Mouse (Mus musculus) layer of hippocampus, postnatal 10 days (tissue): Measurements from ENCODE around the gene Lpp. TPM values are rescaled to one million over a fixed set of nuclear protein-coding genes. Genes with fewer than 3 reads are reported as not detected.

Experiments used
- DNase-seq, 2 experiments: peaks; one replicate each; pipeline ENCODE4 v3.0.0; 2021; ENCODE audit warnings: low spot score in 2 of 2
- long read RNA-seq: library from polyadenylated mRNA; stranded (forward); transcript quantifications from one replicate; pipeline ENCODE4 v2.0.0, GENCODE M21; 2023
- total RNA-seq, 2 experiments: library from RNA; stranded (reverse); gene quantifications; 2 replicates each; pipeline ENCODE4 v1.2.3; 2021

Lpp gene
- 10 to 100 TPM; 10.9 to 11.2 TPM for total RNA-seq
- long read RNA-seq, full-length matches to known transcripts, result 2 of 7 reads
- long read RNA-seq, partial matches to known transcripts, result 1 of 7 reads
- long read RNA-seq, other reads (novel, unspliced or antisense), result 4 of 7 reads

DNA sequence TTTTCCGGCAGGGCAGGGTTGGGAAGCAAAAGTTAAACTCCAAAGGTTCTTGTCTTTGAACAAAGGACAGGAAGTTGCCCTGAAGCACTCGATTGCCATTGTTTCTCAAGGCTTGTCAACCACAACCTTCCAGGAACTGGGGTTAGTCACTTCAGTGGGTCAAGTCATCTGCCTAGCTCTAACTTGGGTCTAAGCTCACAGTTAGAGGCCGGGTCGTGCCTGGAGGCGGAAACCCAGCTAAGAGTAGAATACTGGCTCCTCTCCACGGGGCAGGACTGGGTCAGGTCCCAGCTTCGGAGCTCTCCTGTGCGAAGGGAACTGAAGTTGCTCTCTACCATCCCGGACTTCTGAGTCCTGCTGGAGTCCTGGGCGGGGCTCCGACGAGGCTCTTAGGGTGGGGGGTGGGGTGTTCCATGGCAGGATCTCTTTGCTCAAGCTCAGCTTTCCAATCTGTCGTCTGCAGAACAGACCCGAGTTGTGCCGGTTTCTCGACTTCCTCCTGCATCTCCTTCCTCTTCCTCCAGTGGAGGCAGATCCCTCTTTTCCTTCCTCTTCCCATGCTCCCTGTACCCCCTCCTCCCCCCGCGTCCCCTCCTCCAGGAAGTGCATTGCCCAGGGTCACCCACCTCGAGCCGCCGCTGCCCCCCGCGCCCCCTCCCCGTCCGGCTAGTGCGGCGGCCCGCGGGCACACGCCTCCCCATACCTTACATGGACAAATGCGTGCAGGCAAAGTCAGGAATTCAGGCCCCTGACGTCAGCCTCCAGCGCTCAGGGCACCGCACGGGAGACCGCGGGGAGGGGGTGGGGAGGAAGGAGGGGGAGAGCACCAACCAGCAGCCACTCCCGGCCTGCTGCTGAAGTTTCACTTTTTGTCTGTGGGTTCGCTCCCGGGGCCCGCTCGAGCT lies at the start of gene Lpp:
Gene Lpp, plus strand, starts transcription at position 857 of the 905 bp plus-strand sequence.
- DNase-seq, result peak; percentile 52 to 65

DNA sequence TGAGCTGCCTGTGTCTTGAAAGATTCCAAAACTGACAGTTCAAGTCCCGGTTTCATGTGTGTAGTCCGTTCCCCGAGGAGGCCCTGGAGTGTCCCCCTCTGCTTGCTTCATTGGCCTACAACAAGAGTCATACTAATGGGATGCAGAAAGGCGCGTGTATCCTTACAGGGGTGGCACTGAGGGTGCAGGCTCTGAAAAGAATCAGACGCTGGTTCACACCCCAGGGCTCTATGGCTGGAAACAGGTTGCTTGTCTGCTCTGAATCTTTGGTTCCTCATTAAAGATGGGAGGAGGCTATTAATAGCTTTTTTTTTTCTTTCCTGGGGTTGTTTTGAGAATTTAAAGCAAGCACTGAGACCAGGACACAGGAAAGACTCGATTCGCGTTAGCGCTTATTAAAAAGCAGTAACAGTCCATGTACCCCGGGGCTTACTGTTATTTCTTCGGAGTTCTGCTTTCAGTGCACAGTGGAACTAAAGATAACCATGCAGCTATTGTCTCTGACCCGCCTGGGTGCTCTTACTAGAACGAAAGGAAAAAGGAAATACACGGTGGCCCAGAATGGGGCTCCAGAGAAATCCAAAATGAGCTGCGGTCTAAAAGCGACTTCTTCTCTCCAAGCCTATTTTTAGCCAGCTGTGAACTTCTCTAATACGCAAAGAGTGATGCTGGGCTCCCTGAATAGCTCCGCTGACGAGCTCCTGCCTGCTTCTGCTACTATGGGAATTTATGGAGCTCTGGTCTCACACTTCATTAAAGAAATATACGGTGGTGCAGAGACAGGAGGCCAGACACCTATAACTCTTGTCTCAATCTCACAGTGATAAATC lies 45.5 kb upstream of the Lpp start:
- peak in 1 of 2 experiments; percentile 22 for DNase-seq

DNA sequence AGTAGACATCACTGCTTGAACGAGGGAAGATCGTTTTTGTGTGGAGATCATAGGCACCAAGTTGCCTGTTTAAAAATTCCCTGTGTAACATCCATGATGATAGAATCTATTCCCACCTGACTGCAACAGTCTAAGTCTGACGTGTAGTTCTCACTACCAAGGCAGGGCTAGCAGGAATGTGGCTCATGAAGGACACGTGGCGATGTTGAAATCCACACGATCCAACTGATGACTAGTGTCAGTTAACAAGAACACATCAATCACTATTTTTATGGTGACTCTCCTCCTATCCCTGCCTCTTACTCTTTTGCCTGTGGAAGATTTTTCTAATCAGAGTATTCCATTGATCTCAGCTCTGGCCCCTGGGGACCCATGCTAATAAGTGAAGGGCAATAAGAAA lies 43.0 kb upstream of the Lpp start:
- DNase-seq, result no peak

DNA sequence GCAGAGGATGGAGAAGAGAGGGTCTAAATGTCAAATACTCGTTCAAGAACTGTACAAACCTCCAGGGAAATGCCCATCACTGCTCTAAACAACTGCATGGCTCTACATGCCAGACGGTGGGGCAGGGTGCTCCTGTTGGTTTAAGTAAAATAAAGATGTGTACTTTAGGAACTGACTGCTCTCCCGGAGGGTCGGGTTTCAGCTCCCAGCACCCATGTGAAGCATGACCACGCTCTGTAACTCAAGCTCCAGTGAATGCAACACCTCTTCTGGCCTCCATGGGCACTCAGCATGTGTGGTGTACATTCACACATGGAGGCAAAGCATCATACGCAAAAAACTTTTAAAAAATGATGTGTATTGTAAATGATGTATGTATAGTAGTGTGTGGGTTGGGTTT lies 42.6 kb upstream of the Lpp start:
- no peak for DNase-seq

DNA sequence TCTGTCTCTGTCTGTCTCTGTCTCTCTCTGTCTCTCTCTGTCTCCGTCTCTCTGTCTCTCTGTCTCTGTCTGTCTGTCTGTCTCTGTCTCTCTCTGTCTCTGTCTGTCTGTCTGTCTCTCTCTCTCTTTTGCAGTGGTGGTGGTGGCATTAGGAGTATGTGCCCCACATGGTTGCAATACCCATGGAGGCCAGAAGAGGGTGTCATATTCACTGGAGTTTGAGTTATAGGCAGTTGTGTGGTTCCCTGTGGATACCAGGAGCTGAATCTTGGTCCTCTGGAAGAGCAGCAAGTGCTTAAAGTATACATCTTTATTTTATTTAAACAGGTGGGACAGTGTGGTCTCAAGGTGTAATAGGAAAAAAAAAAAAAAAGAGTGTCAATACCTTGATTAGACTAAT lies 41.5 kb upstream of the Lpp start:
- DNase-seq, result no peak

DNA sequence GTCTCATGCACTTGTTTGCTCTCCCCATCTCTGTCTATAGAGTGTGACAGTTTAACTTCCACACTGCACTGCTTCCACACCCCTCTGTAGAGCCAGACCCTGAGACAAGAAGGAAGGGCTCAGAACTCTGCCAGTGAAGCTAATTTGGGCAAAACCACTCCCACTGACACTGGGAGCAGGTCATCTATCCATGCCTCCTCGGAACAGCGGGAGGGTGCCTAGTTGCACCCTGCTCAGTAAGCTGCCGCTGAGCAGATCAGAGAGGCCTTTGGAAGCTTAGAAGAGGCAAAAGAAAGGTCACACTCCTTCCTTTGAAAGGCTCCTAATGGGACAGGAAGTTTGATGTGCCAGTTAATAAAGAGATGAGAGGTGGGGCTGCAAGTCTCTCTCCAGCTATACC lies 39.5 kb upstream of the Lpp start:
- DNase-seq, result no peak

DNA sequence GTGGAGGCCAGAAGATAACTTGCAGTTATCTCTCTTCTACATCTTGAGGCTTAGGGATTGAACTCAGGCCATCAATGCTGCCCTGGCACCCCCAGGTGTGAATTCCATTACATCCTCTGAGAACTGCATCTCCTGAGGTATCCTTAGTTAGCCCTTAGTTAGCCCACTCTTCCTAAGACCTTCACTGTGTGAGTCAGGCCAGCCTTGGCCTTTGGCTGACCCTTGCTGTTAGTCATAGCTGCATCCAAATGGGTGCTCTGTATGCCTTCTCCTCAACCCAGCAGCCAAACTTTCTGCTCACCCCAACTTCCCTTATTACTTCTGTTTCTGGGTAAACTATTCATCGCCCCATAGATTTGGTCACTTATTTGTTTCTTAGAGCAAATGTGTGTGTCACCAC lies 31.6 kb upstream of the Lpp start:
- no peak for DNase-seq

DNA sequence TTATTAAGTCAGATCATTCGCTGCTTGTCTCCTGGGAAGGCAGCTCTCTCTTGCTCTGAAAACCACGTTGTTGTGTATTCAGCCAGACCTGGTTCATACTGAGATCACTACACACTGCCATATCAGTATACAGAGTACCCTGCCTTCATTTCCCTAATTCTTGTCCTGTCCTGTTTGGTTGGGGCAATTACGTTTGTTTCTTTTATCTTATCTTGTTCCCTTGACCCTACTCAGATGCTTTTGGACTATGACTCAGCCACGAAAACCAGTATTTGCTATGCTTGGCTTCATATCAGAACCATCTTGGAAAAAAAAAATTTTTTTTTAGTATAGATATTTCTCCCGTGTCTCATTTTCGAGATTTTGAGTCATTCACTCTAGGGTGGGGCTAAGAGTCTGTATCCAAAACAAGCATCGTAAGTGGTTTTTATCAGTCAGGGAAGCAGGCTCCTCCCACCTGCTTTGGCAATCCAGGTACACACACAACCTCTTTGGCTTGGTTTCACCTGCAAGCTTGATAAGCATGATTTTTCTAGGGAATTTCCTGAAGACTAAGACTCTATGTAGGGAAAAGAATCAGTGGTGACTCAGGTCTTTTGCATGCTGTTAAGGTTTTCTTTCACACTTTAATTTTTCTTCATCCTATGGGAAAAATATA lies 29.1 kb upstream of the Lpp start:
- DNase-seq, result no peak

DNA sequence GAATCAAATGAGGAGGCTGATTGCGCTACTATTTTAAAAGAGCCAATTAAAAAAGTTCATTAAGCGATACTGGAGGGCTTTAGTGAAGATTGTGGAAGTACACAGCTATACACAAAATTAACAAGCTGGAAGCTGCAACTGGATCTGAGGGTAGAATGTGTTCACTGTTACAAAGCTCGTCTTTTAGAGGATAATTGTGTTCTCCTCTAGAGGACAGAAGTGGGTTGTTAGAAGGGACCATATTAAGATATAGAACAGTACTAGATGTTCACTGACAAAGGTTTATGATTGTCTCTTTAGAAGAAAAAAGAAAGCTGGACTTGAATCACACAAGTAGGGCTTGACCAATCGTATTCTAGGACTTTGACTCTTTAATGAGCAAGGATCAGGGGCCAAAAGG lies 27.4 kb upstream of the Lpp start:
- no peak for DNase-seq

DNA sequence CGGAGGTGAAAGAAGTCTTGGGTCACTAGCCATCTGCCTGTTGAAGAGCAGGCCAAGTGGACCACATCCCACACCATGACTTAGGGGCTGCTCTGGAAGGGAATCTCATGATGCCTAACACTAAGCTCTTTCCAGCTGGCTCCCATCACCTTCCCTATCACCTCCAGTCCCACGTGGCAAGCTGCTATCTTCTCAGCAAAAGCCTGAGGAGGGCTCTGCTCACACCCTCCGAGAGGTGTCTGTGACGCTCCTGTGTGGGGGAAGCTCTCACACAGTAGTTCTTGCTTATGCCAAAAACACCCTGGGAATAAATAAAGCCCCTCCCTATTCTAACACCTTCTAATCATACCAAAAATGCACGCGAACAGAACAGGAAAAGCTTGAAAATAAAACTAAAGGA lies 26.2 kb upstream of the Lpp start:
- no peak for DNase-seq

DNA sequence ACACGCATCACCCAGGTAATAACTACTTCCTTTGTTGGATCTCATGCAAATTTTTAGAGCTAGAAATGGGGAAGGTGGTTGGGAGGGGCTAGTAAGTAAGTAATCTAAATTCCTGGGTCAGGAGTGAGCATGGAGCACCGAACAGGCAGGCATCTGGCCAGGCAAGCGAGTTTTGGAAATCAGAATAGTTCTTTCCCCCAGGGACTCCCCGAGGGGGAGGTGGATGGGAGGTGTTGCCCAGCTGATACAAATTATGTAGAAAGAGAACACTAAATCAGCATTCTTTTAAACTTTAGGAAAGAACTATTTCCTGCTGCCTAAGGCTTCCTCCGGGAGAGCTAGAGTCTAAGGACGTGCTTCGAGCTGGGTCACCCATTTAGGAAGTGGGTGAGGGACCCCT lies 25.8 kb upstream of the Lpp start:
- DNase-seq, result no peak

DNA sequence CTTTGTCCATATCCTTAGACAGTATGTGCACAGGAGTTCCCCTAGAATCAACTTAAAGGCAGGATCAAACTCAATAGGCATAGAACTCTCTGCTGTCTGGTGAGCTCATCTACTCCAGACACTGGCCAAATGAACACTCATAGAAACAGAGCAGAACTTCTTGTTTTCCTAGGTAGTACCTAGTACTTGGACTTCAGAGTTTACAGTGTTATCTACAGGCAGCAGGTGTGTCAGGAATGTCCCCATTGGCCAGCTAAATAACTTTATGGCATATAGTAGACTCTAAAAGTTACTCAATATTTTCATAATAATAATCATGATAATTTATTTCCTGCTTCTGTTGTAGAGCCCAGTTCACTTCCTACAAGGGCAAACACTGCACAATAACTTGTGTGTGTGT lies 16.8 kb upstream of the Lpp start:
- DNase-seq, result no peak

DNA sequence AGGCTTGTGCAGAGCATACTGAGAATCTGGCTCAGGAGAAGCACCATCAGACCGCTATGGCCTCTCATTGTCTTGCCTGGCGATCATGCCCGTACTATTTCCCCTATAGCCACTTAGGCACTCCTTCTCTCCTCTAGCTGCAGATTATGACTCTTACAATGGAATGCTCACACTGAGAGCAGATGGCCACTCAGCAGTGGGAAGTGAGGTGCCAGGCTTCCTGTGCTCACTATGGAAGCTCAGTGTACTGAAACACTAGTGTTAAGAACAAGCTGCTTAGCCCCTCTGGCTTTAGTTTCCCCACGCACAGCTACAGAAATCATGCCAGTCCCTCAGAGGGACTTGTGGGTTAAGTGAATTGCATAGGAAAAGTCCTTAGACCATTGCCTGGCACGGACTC lies 2.7 kb upstream of the Lpp start:
- DNase-seq, result peak; percentile 34 to 43

DNA sequence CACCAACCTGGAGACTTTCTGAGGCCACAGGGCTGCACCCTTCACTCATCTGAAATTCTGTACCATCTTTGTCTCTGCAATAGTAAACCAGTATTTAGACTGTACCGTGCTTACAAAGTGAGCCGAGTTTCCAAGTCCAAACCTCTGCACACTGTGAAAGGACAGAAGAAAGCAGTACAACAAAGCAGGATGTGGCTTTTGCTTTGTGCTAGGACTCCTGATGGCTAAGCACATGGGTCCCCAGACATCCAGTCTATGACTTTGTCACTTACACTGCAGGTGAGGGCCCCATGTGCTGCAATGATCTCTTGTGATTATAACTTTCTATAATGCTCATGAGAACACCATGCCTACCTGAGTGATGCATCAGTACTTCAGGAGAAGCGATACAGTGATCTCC lies 2.2 kb upstream of the Lpp start:
- no peak for DNase-seq

DNA sequence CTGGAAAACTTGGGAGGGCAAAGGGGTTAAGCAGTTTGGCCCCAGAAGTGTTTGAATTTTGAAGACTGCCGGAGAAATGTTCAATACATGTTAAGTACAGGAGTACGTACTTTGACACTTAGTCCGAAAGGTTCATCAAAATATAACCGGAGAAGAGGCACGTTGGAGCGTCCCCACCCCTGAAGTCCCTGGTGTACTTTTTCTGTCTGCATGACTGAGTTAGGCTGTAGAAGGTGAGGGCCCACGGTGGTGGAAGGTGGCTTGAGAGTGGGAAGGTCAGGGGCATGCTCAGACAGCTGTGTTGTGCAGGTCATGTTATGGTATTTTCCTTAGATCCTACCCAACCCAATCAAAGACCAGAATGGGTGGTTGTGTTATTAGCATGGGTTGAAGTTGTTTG lies 1.4 kb upstream of the Lpp start:
- no peak for DNase-seq

DNA sequence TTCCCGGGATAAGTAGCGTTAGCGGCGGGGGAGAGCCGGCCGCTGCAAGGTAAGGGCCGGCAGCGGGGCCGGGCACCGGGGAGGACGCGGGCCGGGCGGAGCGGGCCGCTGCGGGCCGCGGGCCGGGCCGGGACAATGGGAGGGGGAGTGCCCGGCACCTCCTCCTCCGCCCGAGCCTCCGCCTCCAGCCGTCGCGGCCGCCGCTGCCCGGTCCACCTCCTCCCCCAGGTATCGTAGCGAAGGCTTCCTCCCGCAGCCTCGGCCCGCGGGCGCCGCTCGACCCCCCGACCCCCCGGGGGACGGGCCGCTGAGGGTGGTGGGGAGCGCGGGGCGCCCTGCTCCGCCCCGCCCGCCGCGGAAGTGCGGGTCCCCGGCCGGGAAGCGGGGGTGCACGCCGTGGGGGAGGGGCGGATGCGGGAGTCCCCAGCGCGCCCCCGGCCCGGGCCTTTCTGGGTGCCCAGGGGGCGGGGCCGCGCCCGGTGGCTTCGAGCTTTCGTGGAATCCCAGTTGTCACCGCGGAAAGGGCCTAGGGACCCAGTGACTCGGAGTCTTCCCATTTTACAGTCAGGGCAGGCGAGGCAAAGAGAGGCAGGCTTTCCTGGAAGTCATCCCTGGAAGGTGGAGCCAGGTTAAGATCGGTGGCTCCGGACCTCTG lies 376 bp downstream of the Lpp start:
- peak; percentile 46 to 67 for DNase-seq

DNA sequence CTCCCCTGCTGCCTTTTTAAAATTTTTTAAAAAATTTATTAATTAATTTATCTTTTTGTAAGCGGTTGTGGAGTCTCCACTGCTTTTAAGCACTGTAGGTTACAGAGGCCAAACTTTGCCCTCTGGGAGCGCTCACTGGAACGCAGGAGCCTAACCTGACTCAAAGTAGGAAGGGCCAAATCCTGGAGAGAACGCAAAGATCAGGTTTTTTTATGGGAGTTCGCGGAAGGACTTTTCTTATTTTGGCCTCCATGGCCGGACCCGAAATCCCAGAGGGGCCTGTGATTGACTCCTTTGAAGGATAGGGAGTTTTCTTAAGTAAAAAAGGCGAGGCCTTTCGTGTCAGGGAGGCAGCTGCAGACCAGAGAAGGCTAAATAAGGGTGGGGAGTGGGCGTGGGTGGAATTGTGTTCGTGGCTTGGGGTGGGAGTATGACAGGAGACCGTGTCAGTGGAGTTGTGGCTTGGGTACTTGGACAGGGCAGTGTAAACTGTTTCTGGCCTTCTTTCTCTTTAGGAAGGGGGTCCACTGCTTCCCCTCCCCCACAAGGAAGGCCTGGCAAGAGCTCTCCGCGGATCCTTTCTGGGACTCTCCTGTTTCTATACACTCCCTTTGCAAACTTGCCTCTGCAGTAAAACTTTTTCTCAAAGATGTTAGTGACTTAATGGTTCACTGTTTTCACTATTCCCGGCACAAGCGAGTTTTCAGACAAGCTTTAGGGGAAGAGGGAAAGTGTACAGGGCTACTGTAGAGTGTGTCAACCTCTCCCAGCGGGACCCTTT lies 1.1 kb downstream of the Lpp start:
- DNase-seq, result peak; percentile 13 to 30

DNA sequence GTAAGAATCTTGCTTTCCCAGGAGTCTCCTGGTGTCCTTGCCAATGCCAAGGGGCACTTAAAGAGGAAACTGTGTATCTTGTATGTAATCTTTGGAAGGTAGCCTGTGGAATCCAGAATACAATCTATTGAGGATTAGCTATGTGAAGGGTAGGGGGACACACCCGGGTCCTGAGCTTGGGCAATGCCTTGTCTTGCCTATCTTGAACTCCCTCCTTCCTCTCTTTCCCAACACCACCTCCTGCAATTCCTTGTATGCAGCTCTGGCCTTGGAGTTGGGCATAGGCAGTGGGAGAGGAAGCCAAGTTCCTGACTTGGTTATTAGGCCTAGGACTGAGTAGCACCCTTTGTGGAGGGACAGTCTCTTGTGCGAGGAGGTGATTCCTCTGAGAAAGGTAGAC lies 1.8 kb downstream of the Lpp start:
- no peak for DNase-seq

DNA sequence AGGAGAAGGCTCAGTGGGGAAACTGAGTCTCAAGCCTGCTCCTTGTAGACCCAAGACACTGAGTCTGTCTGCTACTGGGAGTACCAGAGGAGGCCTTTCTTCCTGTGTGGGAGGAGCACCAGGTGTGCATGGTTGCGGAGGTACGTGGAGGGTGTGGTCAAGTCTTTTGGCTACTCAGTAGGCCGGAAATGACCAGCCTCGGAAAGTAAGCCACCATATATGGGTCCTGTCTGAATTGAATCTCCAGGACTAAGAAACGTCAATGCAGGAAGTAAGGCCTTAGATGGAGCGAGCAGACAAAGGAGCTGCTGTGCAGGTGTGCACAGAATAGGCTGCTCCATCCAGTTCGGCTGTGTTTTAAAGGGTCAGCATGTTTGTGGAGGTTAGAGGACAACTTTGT lies 3.2 kb downstream of the Lpp start:
- no peak for DNase-seq

DNA sequence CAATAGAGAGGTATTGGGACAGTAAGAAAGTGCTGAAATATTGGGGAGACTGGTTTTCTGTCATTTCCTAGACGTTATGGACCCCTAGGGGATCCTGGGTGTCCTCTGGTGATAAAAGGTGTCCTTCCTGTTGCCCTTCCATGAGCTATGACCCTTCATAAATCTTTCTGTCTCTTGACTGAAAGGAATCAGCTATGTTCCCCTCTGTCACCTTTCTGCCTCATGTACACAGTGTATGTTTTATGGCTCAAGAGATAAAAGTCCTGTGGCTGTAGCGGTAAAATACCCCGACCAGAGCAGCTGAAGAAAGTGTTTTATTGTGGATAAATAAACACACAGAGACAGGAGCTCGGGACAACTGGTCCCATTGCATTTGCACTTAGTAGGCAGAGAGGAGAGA lies 5.2 kb downstream of the Lpp start:
- no peak for DNase-seq
